Mouse (Mus musculus) forelimb bud, embryonic 11.5 days (tissue): ENCODE measurements at regions not wholly inside any gene's neighbourhood (a gene's known extent, or its start where the extent isn't known, plus 50 kb on each side); places are given as distances from the start of the nearest gene placed in this dataset.
A peak's percentile ranks its signal among the peaks of the same experiment; 100 is the strongest.

Experiments
- DNase-seq: peaks from one replicate; pipeline ENCODE4 v3.0.0-alpha.2; 2012; ENCODE audit warnings: low read depth, low spot score

- no peak for DNase-seq
These were observed 54.2 kb upstream of the Plppr5 start for GRCm38 (mm10) chr3:117520461-117520860.

GRCm38 (mm10) chr3:117508090-117508489 is 66.5 kb upstream of the Plppr5 start:
- DNase-seq, result no peak

GRCm38 (mm10) chr3:117506151-117506723 is 68.4 kb upstream of the Plppr5 start:
- DNase-seq, result no peak

GRCm38 (mm10) chr3:117501107-117501506 is 73.5 kb upstream of the Plppr5 start:
- no peak for DNase-seq

GRCm38 (mm10) chr3:117498138-117498897 is 76.3 kb upstream of the Plppr5 start:
- DNase-seq, result no peak

- peak; percentile 36 for DNase-seq
These were observed 80.5 kb upstream of the Plppr5 start for GRCm38 (mm10) chr3:117494118-117494517.

GRCm38 (mm10) chr3:117487281-117488027 is 87.2 kb upstream of the Plppr5 start:
- DNase-seq, result no peak

- no peak for DNase-seq
These were observed 88.3 kb upstream of the Plppr5 start for GRCm38 (mm10) chr3:117486351-117486750.

- no peak for DNase-seq
These were observed 94.5 kb upstream of the Plppr5 start for GRCm38 (mm10) chr3:117480131-117480530.

- no peak for DNase-seq
These were observed 98.8 kb upstream of the Plppr4 start for GRCm38 (mm10) chr3:117459507-117459906.

GRCm38 (mm10) chr3:117450559-117450958 is 89.9 kb upstream of the Plppr4 start:
- DNase-seq, result no peak

- no peak for DNase-seq
These were observed 81.2 kb upstream of the Plppr4 start for GRCm38 (mm10) chr3:117441887-117442286.

GRCm38 (mm10) chr3:117440294-117440693 is 79.6 kb upstream of the Plppr4 start:
- no peak for DNase-seq

- DNase-seq, result peak; percentile 77
These were observed 77.9 kb upstream of the Plppr4 start for GRCm38 (mm10) chr3:117438473-117439114.

- no peak for DNase-seq
These were observed 63.9 kb upstream of the Plppr4 start for GRCm38 (mm10) chr3:117424526-117424925.

- no peak for DNase-seq
These were observed 52.4 kb upstream of the Plppr4 start for GRCm38 (mm10) chr3:117412896-117413747.
